Mouse (Mus musculus) cerebellum, postnatal 36 days (tissue): Measurements from ENCODE around the gene Cyp2a5.
"Not testable (repeated sequence)": the region's sequence is repeated elsewhere in the genome, so short reads cannot be mapped to it uniquely, and the experiment has no call there.

Experiments
- DNase-seq, 2 experiments: peaks; one replicate each; pipeline ENCODE4 v3.0.0; 2021 to 2022; ENCODE audit warnings: mixed read lengths in 2 of 2

Cyp2a5 gene

DNA sequence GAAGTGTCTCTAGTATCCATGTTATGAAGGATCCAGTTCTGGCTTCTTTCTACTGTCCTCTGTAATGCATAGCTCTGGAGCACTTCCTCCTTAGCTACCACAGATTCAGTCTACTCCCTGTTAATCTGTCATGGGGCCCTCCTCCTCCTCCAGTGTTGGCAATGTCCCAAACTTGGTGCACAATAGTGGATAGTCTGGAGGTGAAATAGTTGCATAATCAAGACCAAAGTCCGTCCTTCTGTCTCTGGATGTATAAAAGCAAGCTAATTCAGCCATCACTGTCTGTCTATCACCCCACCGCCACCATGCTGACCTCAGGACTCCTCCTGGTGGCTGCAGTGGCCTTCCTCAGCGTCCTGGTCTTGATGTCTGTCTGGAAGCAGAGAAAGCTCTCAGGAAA is at the start of gene Cyp2a5:
TSS of gene Cyp2a5 (plus strand) at position 247 of the 400 bp plus-strand sequence.
- DNase-seq: not testable (repeated sequence)

DNA sequence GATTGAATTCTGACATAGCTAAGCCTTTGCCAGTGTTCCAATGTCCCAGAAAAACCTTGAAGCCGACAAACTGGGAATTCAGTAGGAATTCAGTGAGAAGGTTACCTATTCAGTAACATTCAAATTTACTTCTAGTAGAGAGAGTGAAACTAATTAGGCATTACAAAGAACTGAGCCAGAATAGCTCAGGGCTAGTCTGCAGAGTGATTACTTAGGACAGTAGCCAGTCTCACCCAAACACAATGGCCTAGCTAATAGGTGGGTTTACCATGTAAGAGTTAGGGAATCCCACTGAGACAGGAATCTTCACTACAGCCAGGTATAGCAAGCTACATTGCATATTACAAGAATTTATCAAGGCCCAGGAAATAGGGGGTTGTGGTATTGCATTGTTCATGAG is 49.1 kb upstream of the Cyp2a5 start:
- DNase-seq: not testable (repeated sequence)

DNA sequence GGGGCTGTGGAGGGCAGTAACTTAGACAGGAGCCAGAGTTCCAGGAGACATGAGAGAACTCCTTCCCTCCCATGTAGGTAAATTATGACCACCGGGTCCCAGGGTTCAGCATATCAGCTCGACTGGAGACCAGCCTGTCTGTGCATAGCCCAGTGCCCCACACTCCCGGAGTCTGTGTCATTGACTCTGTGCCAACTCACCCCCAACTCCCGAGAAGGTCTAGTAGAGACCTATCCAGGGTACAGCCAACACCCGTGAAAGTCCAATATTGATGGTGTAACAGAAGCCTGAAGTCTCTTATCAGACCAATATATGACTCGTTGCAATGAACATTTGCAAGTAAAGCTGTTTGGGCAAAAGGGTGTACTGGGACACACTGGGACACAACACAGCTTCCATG is 45.1 kb upstream of the Cyp2a5 start:
- DNase-seq: no peak

DNA sequence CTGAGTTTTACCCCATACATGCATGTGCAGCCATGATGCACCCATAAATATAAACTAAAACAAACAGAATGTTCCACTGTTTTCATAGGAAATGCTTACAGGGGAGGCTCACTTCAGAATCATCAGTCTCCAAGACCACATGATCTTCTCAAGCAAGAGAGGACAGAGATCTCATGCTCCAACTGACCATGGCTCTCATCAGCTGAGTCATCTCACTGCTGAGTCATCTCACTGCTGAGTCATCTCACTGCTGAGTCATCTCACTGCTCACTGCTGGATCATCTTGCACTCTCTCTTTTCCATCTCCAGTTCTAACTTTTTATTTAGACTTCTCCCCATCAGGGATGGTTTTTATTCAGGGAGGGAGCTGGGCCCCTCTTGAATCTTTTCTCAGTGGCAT is 35.0 kb upstream of the Cyp2a5 start:
- no peak for DNase-seq

DNA sequence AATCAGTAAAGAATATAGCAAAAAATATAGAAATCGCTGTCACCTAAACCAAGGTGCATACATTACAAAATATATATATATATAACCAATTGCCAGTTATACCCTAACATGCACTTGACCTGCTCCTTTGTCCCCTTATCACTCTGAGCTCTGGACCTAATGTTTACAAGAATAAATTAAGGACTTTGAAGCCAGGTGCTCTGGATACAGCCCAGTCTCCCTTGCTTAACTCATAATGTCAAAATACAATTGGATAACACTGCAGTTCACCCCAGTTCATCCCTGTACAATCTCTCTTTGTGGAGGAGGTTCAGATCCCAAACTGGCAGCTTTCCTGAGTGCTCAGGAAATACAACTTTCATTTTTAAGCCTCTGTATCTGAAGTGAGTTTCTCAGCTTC is 34.1 kb upstream of the Cyp2a5 start:
- no peak for DNase-seq

DNA sequence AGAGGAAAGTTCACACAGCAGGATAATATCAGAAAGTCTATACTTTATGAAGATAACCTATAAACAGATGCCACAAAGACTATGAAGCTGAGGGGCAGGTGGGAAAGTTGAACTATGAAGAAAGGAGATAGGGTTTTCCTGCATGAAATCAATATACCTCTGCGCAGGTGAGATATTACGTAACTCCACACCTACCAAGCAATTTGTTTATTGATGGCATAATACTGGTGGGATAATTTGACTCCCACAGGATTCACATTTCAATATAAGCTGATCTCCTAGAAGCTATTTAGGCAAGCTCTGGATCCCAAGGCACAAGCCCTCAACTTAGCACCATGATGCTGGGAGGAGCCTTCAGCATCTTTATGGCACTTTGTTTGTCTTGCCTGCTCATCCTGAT is 26.5 kb upstream of the Cyp2a5 start, which contains the start of gene Cyp2g1:
TSS of gene Cyp2g1 (plus strand) at position 301 of the 400 bp plus-strand sequence.
- no peak for DNase-seq

DNA sequence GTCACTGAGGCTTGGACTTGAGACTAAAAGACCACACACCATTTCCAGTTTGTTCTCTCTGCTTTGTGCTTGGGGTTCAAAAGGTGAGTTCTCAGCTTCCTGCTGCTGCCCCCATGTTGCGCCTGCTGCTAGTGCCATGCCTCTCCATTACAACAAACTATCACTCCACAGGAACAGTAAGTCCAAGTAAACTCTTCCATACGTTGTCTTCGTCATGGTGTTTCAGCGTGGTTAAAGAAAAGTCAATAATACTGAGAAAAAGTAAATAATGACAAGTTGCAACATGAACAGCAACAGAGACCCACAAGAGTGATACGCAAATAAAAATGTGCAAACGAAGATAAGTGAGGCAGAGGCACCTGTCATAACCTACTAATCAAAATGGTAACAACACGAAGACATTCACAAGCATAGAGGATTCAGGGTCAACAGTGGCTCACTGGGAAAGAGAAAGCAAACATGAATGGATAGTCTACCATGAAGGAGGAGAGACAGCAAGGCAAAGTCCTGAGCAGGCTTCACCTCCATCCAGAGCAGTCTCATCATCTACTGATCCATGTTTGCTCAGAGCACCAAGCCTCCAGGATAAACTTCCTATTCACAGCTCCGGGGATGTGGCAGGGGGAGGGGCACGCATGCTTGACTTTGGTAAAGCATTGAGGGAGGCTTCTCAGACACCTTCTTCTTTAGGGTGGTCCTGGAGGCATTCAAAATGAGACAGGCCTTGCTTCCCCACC is 3.4 kb upstream of the Cyp2a5 start:
- not testable (repeated sequence) for DNase-seq

DNA sequence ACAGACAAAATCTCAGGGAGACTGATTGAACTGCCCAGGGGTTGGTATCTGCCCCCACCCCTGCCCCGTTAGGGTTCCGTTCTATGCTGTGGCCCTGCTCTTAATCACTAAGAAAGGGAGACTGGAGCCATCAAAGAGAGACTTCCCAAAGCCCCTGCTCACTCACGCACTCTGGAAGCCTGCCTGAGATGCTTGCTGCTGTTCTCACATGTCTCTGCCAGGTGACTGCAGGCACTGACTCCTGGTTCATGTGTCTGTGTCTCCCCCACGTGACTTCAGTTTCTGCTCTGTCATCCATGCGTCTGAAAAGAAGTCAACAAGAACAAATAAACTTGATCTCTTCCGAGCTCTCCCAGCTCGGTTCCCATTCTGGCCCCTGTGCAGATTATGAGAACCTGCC is 2.4 kb upstream of the Cyp2a5 start:
- not testable (repeated sequence) for DNase-seq

DNA sequence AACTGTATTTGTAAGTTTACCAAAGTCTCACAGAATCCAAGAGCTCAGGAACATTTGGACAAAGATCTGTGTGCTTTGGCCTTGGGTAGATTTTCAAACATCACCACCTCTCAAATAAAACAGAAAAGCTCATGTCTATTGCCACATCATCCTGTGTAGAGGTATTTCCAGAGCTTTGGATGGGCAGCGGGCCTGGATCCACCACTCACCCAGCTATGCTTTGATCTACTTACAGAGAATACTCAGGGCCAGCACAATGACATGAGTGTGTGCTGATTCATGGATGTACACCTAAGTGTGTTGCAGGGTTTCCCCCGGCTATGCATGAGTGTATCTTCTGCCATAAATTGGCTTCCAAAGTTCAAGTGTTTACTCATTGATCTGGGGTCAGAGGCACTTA is 8.3 kb downstream of the Cyp2a5 start:
- not testable (repeated sequence) for DNase-seq

DNA sequence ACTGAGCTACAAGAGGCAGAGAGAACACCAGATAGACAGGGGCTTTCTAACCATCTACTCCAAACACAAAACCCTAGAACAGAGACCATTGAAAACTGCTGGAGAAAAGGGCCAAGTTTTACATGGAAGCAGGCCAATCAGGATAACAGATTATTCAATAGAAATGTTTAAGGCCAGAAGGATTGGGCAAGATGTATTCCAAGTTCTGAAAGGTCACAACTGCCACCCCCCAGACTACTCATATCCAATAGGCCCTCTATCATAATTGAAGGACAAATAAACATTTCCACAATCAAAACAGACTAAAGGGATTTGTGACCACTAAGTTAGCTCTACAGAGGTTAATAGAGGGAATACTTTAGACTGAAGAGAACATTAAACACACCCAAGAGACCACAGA is 15.0 kb downstream of the Cyp2a5 start:
- not testable (repeated sequence) for DNase-seq

DNA sequence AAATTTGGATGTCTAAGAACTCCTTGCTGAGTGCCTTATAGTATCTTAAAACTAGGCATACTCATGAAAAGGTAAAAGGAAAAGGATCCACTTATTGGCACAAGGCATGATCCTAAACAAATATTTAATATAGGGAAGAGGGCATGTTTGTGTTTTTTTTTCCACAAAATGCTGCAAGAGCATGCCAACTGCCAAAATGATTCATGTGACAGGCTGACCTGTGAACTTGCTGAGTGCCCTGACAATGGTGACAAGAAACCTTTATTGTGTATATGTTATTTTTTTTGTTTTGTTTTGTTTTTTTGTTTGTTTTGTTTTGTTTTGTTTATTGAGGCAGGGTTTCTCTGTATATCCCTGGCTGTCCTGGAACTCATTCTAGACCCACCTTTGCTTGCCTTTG is 43.5 kb downstream of the Cyp2a5 start:
- not testable (repeated sequence) for DNase-seq

DNA sequence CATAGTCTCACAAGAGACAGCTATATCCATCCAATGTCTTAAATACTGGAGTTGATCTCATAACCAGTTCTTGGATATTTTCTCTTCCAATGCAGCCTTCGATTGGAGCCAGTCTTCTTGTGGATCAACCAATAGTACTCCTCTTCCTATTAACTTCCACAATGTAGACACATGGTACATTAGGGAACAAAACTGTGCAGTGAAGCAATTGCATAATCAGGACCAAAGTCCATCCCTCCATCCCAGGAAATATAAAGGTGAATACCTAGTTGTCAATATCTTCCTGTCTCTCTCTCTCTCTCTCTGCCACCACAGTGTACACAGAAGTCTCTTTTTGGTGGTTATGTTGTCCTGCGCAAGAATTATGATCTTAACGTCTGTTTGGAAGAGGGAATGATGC is 45.5 kb downstream of the Cyp2a5 start:
- not testable (repeated sequence) for DNase-seq
